Mouse (Mus musculus) kidney, adult 9 months (tissue): ENCODE data around the gene Rnd2.
"Not testable (repeated sequence)": the region's sequence is repeated elsewhere in the genome, so short reads cannot be mapped to it uniquely, and the experiment has no call there.

Experiments
- DNase-seq: peaks from one replicate; pipeline ENCODE4 v3.0.0; 2022

Gene Rnd2

GRCm38 (mm10) chr11:101464211-101465100, at the start of gene Rnd2:
Rnd2 (plus strand) TSS chr11:101464999.
- DNase-seq: peak; percentile 61

GRCm38 (mm10) chr11:101415306-101415705, 49.5 kb upstream of the Rnd2 start:
- DNase-seq: no peak

GRCm38 (mm10) chr11:101416433-101417100, 48.2 kb upstream of the Rnd2 start:
- DNase-seq: no peak

- DNase-seq: peak; percentile 86
Observed at GRCm38 (mm10) chr11:101417101-101417855, 47.5 kb upstream of the Rnd2 start, which contains the start of gene Aarsd1. Aarsd1 (minus strand) TSS chr11:101417615.

GRCm38 (mm10) chr11:101418991-101419390, 45.8 kb upstream of the Rnd2 start:
- no peak for DNase-seq

GRCm38 (mm10) chr11:101419610-101420009, 45.2 kb upstream of the Rnd2 start:
- no peak for DNase-seq

- no peak for DNase-seq
Observed at GRCm38 (mm10) chr11:101420148-101420547, 44.7 kb upstream of the Rnd2 start.

GRCm38 (mm10) chr11:101424105-101424851, 40.5 kb upstream of the Rnd2 start, which contains the start of gene Gm27029:
Gm27029 (minus strand) TSS chr11:101424796.
- no peak for DNase-seq

GRCm38 (mm10) chr11:101424925-101425813, 39.6 kb upstream of the Rnd2 start, which contains the start of the genes Rundc1 and Ptges3l:
Rundc1 (plus strand) TSS chr11:101425085.
Ptges3l (minus strand) TSS chr11:101425333.
- DNase-seq: peak; percentile 98

GRCm38 (mm10) chr11:101426165-101426564, 38.6 kb upstream of the Rnd2 start:
- DNase-seq: no peak

GRCm38 (mm10) chr11:101431327-101431726, 33.5 kb upstream of the Rnd2 start:
- no peak for DNase-seq

GRCm38 (mm10) chr11:101433396-101433795, 31.4 kb upstream of the Rnd2 start:
- no peak for DNase-seq

- DNase-seq: no peak
Observed at GRCm38 (mm10) chr11:101435831-101436230, 29.0 kb upstream of the Rnd2 start.

GRCm38 (mm10) chr11:101436916-101437315, 27.9 kb upstream of the Rnd2 start:
- DNase-seq: no peak

GRCm38 (mm10) chr11:101438006-101438405, 26.8 kb upstream of the Rnd2 start:
- DNase-seq: not testable (repeated sequence)

- DNase-seq: not testable (repeated sequence)
Observed at GRCm38 (mm10) chr11:101441450-101442126, 23.2 kb upstream of the Rnd2 start.

GRCm38 (mm10) chr11:101442127-101442693, 22.6 kb upstream of the Rnd2 start, which contains the start of gene Rpl27:
Rpl27 (plus strand) TSS chr11:101442298.
- DNase-seq: peak; percentile 99

GRCm38 (mm10) chr11:101442760-101443159, 22.0 kb upstream of the Rnd2 start:
- no peak for DNase-seq

GRCm38 (mm10) chr11:101446319-101446718, 18.5 kb upstream of the Rnd2 start:
- no peak for DNase-seq

- DNase-seq: not testable (repeated sequence)
Observed at GRCm38 (mm10) chr11:101446860-101447259, 17.9 kb upstream of the Rnd2 start.
